Mouse (Mus musculus): ENCODE measurements around the gene Rbm5. TPM values are rescaled to one million over a fixed set of nuclear protein-coding genes. Genes with fewer than 3 reads are reported as not detected.

Rbm5 gene
- total and polyA plus RNA-seq, 3 experiments, result 67.6 to 85.3 (median 83.6) TPM

GRCm38 (mm10) chr9:107782536-107783203 is 11.9 kb upstream of the Rbm5 start:
- Histone ChIP-seq H3K4me1 (ENCODE audit: control insufficient read depth in 1 of 2, insufficient read depth in 2 of 2) (no peaks in the 10 kb centered on the region), H3K9me3 (replicated peaks; ENCODE audit: low read length) (no peaks in the 10 kb centered on the region), H3K79me2 (replicated peaks; ENCODE audit: control insufficient read depth, extremely low read depth, insufficient read depth, poor library complexity, severe bottlenecking) (no peaks in the 10 kb centered on the region; the same call in 1 of the 2 replicates), H3K4me2 (ENCODE audit: insufficient read depth, low read depth, poor library complexity, severe bottlenecking) (no peak overlapping the region), H3K36me3 (replicated peaks in 1 of 2; ENCODE audit: control insufficient read depth in 1 of 2, insufficient read depth in 1 of 2, low read length in 1 of 2) (peaks cover 48 to 75% of the 10 kb centered on the region in 2 experiments), H3K9ac (ENCODE audit: insufficient read depth, low read depth) (no peak overlapping the region), H3K4me3 (replicated peaks in 1 of 3; ENCODE audit: low read depth in 2 of 3, low read length in 2 of 3, poor library complexity in 1 of 3) (no peak overlapping the region), H3K27me3 (replicated peaks) (no peaks in the 10 kb centered on the region), H3K27ac (ENCODE audit: insufficient read depth, low read depth) (no peak overlapping the region)
- in situ Hi-C loops (cut with MboI; ENCODE audit: low pct_ligation_motif_present, low pct_unique_long_range_greater_than_20kb, low sequenced_read_pairs), result no loop called here
- dilution Hi-C loops (cut with MboI; ENCODE audit: extremely low pct_ligation_motif_present, extremely low pct_unique_long_range_greater_than_20kb, low sequenced_read_pairs), result no loop called here
- DNase-seq (ENCODE audit: extremely low read depth), result no peak
- TF ChIP-seq ELF1 (IDR thresholded peaks at IDR 0.05; ENCODE audit: low read depth, low read length) (no peak), MYC (IDR thresholded peaks at IDR 0.05; ENCODE audit: low read depth, low read length) (no peak), CHD2 (IDR thresholded peaks at IDR 0.05; ENCODE audit: low read length) (no peak), SIN3A (IDR thresholded peaks at IDR 0.05; ENCODE audit: low read length) (no peak), MAX (IDR thresholded peaks at IDR 0.05; ENCODE audit: low read length) (no peak)

DNA sequence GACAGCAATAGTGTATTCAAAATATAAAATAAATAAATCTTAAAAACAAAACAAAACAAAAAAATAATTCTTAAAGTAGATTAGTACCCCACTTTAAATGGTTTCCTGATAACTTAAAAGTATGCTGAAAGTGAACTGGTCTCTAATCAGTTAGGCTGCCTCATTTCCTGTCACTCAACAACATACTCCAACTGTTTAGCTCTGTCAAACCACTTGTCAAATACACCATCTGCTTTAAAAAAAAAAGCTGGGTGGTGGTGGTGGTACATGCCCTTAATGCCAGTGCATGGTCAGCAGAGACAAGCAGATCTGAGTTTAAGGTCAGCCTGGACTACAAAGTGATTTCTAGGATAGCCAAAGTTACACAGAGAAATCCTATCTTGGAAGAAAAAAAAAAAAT is 6.0 kb upstream of the Rbm5 start:
- no peak overlapping the region for H3K27ac ChIP-seq (ENCODE audit: insufficient read depth, low read depth)
- H3K9me3 ChIP-seq (replicated peaks; ENCODE audit: low read length), result no peaks in the 10 kb centered on the region
- peaks cover 0 to under 1% of the 10 kb centered on the region in 2 experiments; a peak in 1 of 4 replicates for H3K4me1 ChIP-seq (ENCODE audit: control insufficient read depth in 1 of 2, insufficient read depth in 2 of 2)
- no peaks in the 10 kb centered on the region for H3K27me3 ChIP-seq (replicated peaks)
- no peak overlapping the region for H3K4me3 ChIP-seq (replicated peaks in 1 of 3; ENCODE audit: low read depth in 2 of 3, low read length in 2 of 3, poor library complexity in 1 of 3)
- H3K36me3 ChIP-seq (replicated peaks in 1 of 2; ENCODE audit: control insufficient read depth in 1 of 2, insufficient read depth in 1 of 2, low read length in 1 of 2), result peaks cover 36 to 67% of the 10 kb centered on the region in 2 experiments
- peaks cover 1% of the 10 kb centered on the region; the same call in 1 of the 2 replicates for H3K79me2 ChIP-seq (replicated peaks; ENCODE audit: control insufficient read depth, extremely low read depth, insufficient read depth, poor library complexity, severe bottlenecking)
- TF ChIP-seq USF1 (IDR thresholded peaks at IDR 0.05; ENCODE audit: low read depth, low read length), result no peak
- no peak for TF ChIP-seq ETS1 (conservative IDR thresholded peaks at IDR 0.05; ENCODE audit: low read depth, low read length)
- TF ChIP-seq CHD1 (IDR thresholded peaks at IDR 0.05; ENCODE audit: low read depth, low read length), result no peak
- TF ChIP-seq JUND (conservative IDR thresholded peaks at IDR 0.05; ENCODE audit: low read depth, low read length), result no peak
- TF ChIP-seq SIN3A (IDR thresholded peaks at IDR 0.05; ENCODE audit: low read length), result no peak
- TF ChIP-seq MYC (IDR thresholded peaks at IDR 0.05; ENCODE audit: low read depth, low read length), result no peak
- TF ChIP-seq POLR2A (IDR thresholded peaks at IDR 0.05; ENCODE audit: low read depth, low read length), result no peak
- TF ChIP-seq IRF4 (IDR thresholded peaks at IDR 0.05; ENCODE audit: low read depth, low read length), result no peak
- TF ChIP-seq ELF1 (IDR thresholded peaks at IDR 0.05; ENCODE audit: low read depth, low read length), result no peak
- no peak for TF ChIP-seq POLR2AphosphoS2 (IDR thresholded peaks at IDR 0.05; ENCODE audit: low read depth, low read length)
- no peak for TF ChIP-seq CTCF (conservative IDR thresholded peaks at IDR 0.05 in 1 of 2, IDR thresholded peaks at IDR 0.05 in 1 of 2; ENCODE audit: low read depth in 2 of 2, low read length in 2 of 2)
- no peak for TF ChIP-seq ZKSCAN1 (IDR thresholded peaks at IDR 0.05; ENCODE audit: borderline replicate concordance, low read depth, low read length)
- TF ChIP-seq MAFK (IDR thresholded peaks at IDR 0.05; ENCODE audit: insufficient replicate concordance, low read length), result no peak
- dilution Hi-C loops (cut with MboI; ENCODE audit: extremely low pct_ligation_motif_present, extremely low pct_unique_long_range_greater_than_20kb, low sequenced_read_pairs), result no loop called here
- DNase-seq (ENCODE audit: extremely low read depth), result no peak
- H3K9ac ChIP-seq (ENCODE audit: insufficient read depth, low read depth), result no peak overlapping the region
- in situ Hi-C loops (cut with MboI; ENCODE audit: low pct_ligation_motif_present, low pct_unique_long_range_greater_than_20kb, low sequenced_read_pairs), result no loop called here
- no peak overlapping the region for H3K4me2 ChIP-seq (ENCODE audit: insufficient read depth, low read depth, poor library complexity, severe bottlenecking)
